Mouse (Mus musculus): ENCODE data around the gene Btbd35f2. TPM values are rescaled to one million over a fixed set of nuclear protein-coding genes. Genes with fewer than 3 reads are reported as not detected.
"Not testable (repeated sequence)": the region's sequence is repeated elsewhere in the genome, so short reads cannot be mapped to it uniquely, and the experiment has no call there.

Btbd35f2 gene
- total RNA-seq (2014; rRNA removed) (not detected in 2 replicates), polyA plus RNA-seq (2015; fragmentation: Nextera tagmentation; extraction: Ambion mirVana) (not detected in 2 replicates)

- WGBS: no CpG with 5 or more reads among the region's 3 CpGs
- H3K27me3 ChIP-seq (ENCODE audit: insufficient read depth, low read length); H3K36me3 ChIP-seq (ENCODE audit: insufficient read depth, low read length); H3K9ac ChIP-seq (replicated peaks; ENCODE audit: low read length, poor library complexity, severe bottlenecking); H3K9me3 ChIP-seq (ENCODE audit: low read length); DNase-seq (ENCODE audit: low spot score); H3K4me3 ChIP-seq (ENCODE audit: low read depth, low read length); H3K27ac ChIP-seq (ENCODE audit: low read depth, low read length); ATAC-seq (ENCODE audit: low FRiP score); H3K4me2 ChIP-seq (ENCODE audit: low read depth, low read length, poor library complexity, severe bottlenecking); H3K4me1 ChIP-seq (ENCODE audit: insufficient read depth, low read length): not testable (repeated sequence)
These were observed at the start of gene Btbd35f2 for GRCm38 (mm10) chrX:32278094-32278493. Gene Btbd35f2, plus strand, starts transcription at chrX:32278394.

Other genes starting within 250 kb of the Btbd35f2 start
- not detected in 2 replicates for gene Btbd35f22, start 230.6 kb upstream of the Btbd35f2 start, total RNA-seq (2014; rRNA removed)
- gene Btbd35f22, start 230.6 kb upstream of the Btbd35f2 start, polyA plus RNA-seq (2015; fragmentation: Nextera tagmentation; extraction: Ambion mirVana): not detected in 2 replicates